In genomic region chr10:96881212-96881611, GRCm38 (mm10) we compare ENCODE assay signal across 13 mouse cellular contexts.
"Had no signal": no experiment of that assay in that cellular context is flagged by ENCODE, and none has a peak within 500 bp of the region (broad histone marks: within the 10 kb centered on the region; RNA-seq: fewer than 3 reads in every experiment).

No protein-coding gene starts in this region.

- H3K9me3 ChIP-seq: limb, embryonic 15.5 days; liver, embryonic 12.5 days; neural tube, embryonic 15.5 days had no signal

- DNase-seq: kidney, postnatal 36 days; layer of hippocampus, adult 9-11 months; layer of hippocampus, postnatal 36 days; lung, embryonic 14.5 days; lung, postnatal 4 days; right cerebral cortex, adult 18-20 months; right cerebral cortex, postnatal 25 days; thymus, postnatal 36 days had no signal

- H3K4me3 ChIP-seq: limb, embryonic 15.5 days; liver, embryonic 12.5 days; myocyte; neural tube, embryonic 15.5 days had no signal

- H3K27me3 ChIP-seq: limb, embryonic 15.5 days; liver, embryonic 12.5 days; neural tube, embryonic 15.5 days had no signal

- H3K9ac ChIP-seq: limb, embryonic 15.5 days; liver, embryonic 12.5 days; lung, embryonic 14.5 days; neural tube, embryonic 15.5 days had no signal

- H3K27ac ChIP-seq: kidney, postnatal 0 days; limb, embryonic 15.5 days; liver, embryonic 12.5 days; neural tube, embryonic 15.5 days had no signal

- ATAC-seq: liver, embryonic 12.5 days had no signal

- H3K4me1 ChIP-seq: liver, embryonic 12.5 days; neural tube, embryonic 15.5 days had no signal

- H3K4me2 ChIP-seq: limb, embryonic 15.5 days; liver, embryonic 12.5 days; lung, embryonic 14.5 days; neural tube, embryonic 15.5 days had no signal

- H3K36me3 ChIP-seq: limb, embryonic 15.5 days; liver, embryonic 12.5 days; neural tube, embryonic 15.5 days had no signal
